Mouse (Mus musculus): ENCODE data around the gene Abi3.

GRCm38 (mm10) chr11:95808448-95809011 lies 33.7 kb downstream of the Abi3 start:
- TF ChIP-seq E2F4 (IDR thresholded peaks at IDR 0.05; ENCODE audit: insufficient read depth) (no peak), MAX (IDR thresholded peaks at IDR 0.05; ENCODE audit: low read depth) (no peak), SRF (IDR thresholded peaks at IDR 0.05; ENCODE audit: control insufficient read depth, insufficient read length, low read depth) (no peak), POLR2A (IDR thresholded peaks at IDR 0.05; ENCODE audit: insufficient read length, low read depth) (no peak), USF1 (IDR thresholded peaks at IDR 0.05; ENCODE audit: low read depth) (no peak)

All from myocyte (in vitro differentiated cells).